Mouse (Mus musculus) liver, adult 2 months (tissue): ENCODE data around the gene Slc4a11.

Experiments
- CTCF ChIP-seq: fragments of 200-500 bp; IDR thresholded peaks from 2 replicates; pipeline ENCODE4 v1.5.1; 2011; ENCODE audit warnings: low read depth, low read length, control low read depth
- POLR2A ChIP-seq: fragments of 200-500 bp; IDR thresholded peaks from 2 replicates; pipeline ENCODE4 v1.6.1; 2011; ENCODE audit warnings: low read length, control low read depth; ENCODE audit not compliant: insufficient read depth; ENCODE audit errors: extremely low read depth

DNA sequence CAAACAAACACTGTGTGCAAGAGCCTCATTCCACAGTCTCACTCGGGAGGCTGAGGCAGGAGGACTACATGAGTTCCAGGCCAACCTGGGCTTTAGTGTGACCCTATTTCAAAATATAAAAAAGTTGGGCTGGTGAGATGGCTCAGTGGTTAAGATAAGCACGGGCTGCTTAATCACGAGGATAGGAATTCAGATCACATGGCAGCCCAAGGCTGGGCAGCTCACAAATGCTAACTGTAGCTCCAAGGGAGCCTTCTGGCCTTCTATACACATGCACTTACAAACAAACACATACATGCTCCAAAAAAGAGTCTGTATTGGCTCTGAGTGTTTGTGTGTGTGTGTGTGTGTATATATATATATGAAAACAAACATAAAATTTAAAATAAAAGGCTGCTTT lies 3.8 kb downstream of the Slc4a11 start:
- no peak for TF ChIP-seq POLR2A
- TF ChIP-seq CTCF = no peak
